Mouse (Mus musculus) adrenal gland, postnatal 25 days (tissue): ENCODE measurements around the gene Gys1. TPM values are rescaled to one million over a fixed set of nuclear protein-coding genes. Genes with fewer than 3 reads are reported as not detected.
A peak's percentile ranks its signal among the peaks of the same experiment; 100 is the strongest.
"Not testable (repeated sequence)": the region's sequence is repeated elsewhere in the genome, so short reads cannot be mapped to it uniquely, and the experiment has no call there.

Experiments
- DNase-seq: peaks from one replicate; pipeline ENCODE4 v3.0.0; 2021; ENCODE audit warnings: mixed read lengths
- microRNA-seq, 2 experiments: library from miRNA; unstranded; fragments of <30 nt; microRNA quantifications; one replicate each; pipeline ENCODE4 v1.2.0; 2021
- total RNA-seq: library from RNA; stranded (reverse); gene quantifications from 2 replicates; pipeline ENCODE4 v1.2.3, GENCODE M21; 2021

Gene Gys1
- total RNA-seq, 1 experiment from 2014 or later = 39.4 TPM

GRCm38 (mm10) chr7:45481374-45481927 is 46.8 kb downstream of the Gys1 start, which contains the start of gene Tulp2:
Gene Tulp2 (plus strand): TSS chr7:45481877.
- no peak for DNase-seq

- DNase-seq = no peak
Observed at GRCm38 (mm10) chr7:45482166-45482565, 47.5 kb downstream of the Gys1 start.

- DNase-seq = not testable (repeated sequence)
Observed at GRCm38 (mm10) chr7:45484985-45485384, 50.3 kb downstream of the Gys1 start.

GRCm38 (mm10) chr7:45486158-45486557 is 51.5 kb downstream of the Gys1 start:
- no peak for DNase-seq

GRCm38 (mm10) chr7:45486761-45487415 is 52.2 kb downstream of the Gys1 start, which contains the start of gene Gm45808:
Gene Gm45808 (minus strand): TSS chr7:45486811.
- DNase-seq = no peak

GRCm38 (mm10) chr7:45487861-45488292 is 53.2 kb downstream of the Gys1 start:
- no peak for DNase-seq

GRCm38 (mm10) chr7:45488293-45489204 is 53.9 kb downstream of the Gys1 start, which contains the start of gene Dhdh:
Gene Dhdh (minus strand): TSS chr7:45488805.
- DNase-seq = peak; percentile 82

GRCm38 (mm10) chr7:45489578-45489977 is 54.9 kb downstream of the Gys1 start:
- no peak for DNase-seq

- no peak for DNase-seq
Observed at GRCm38 (mm10) chr7:45490822-45491221, 56.2 kb downstream of the Gys1 start.

GRCm38 (mm10) chr7:45491264-45491663 is 56.6 kb downstream of the Gys1 start:
- peak; percentile 51 for DNase-seq

- no peak for DNase-seq
Observed at GRCm38 (mm10) chr7:45492225-45492844, 57.7 kb downstream of the Gys1 start.

- DNase-seq = no peak
Observed at GRCm38 (mm10) chr7:45492951-45493350, 58.3 kb downstream of the Gys1 start.

- DNase-seq = no peak
Observed at GRCm38 (mm10) chr7:45494548-45494947, 59.9 kb downstream of the Gys1 start.

GRCm38 (mm10) chr7:45498427-45498826 is 63.8 kb downstream of the Gys1 start:
- DNase-seq = no peak

Small RNA genes within 50 kb of the gene (microRNA-seq; reads per million reads assigned to microRNA genes)
- 2.1 to 6.2 reads per million in 2 experiments for gene Gm22133

Other genes with a start within 250 kb of the Gys1 start
- 0.12 TPM in 1 of 2 replicates, not detected in the other for gene Ccdc155, start 230.0 kb upstream of the Gys1 start, total RNA-seq
- gene Dkkl1, start 222.7 kb upstream of the Gys1 start, total RNA-seq = not detected in 2 replicates
- gene Tead2, start 219.1 kb upstream of the Gys1 start, total RNA-seq = 15.0 and 15.3 TPM in 2 replicates
- gene Cd37, start 195.7 kb upstream of the Gys1 start, total RNA-seq = 2.7 TPM in 2 replicates
- gene Slc6a16, start 193.8 kb upstream of the Gys1 start, total RNA-seq = not detected in 2 replicates
- gene Slc6a21, start 157.3 kb upstream of the Gys1 start, total RNA-seq = not detected in 2 replicates
- 9.3 and 14.2 TPM in 2 replicates for gene Trpm4, start 101.1 kb upstream of the Gys1 start, total RNA-seq
- 0.18 TPM in 1 of 2 replicates, not detected in the other for gene Hrc, start 99.6 kb upstream of the Gys1 start, total RNA-seq
- gene Ppfia3, start 67.8 kb upstream of the Gys1 start, total RNA-seq = 1.9 and 2.9 TPM in 2 replicates
- 8.7 TPM in 1 of 2 replicates, not detected in the other for gene Lin7b, start 64.3 kb upstream of the Gys1 start, total RNA-seq
- gene Snrnp70, start 39.1 kb upstream of the Gys1 start, total RNA-seq = 361 and 425 TPM in 2 replicates
- not detected in 2 replicates for gene Kcna7, start 29.2 kb upstream of the Gys1 start, total RNA-seq
- gene Ntf5, start 21.1 kb upstream of the Gys1 start, total RNA-seq = not detected in 2 replicates
- gene Lhb, start 14.0 kb upstream of the Gys1 start, total RNA-seq = not detected in 2 replicates
- gene Ruvbl2, start 3.3 kb downstream of the Gys1 start, total RNA-seq = 50.7 and 51.6 TPM in 2 replicates
- 786 and 951 TPM in 2 replicates for gene Ftl1, start 25.0 kb downstream of the Gys1 start, total RNA-seq
- gene Bax, start 32.1 kb downstream of the Gys1 start, total RNA-seq = 61.4 and 68.8 TPM in 2 replicates
- 0.46 and 0.67 TPM in 2 replicates for gene Tulp2, start 47.0 kb downstream of the Gys1 start, total RNA-seq
- gene Gm45808, start 52.0 kb downstream of the Gys1 start, total RNA-seq = 21.0 and 40.1 TPM in 2 replicates
- gene Dhdh, start 54.0 kb downstream of the Gys1 start, total RNA-seq = 62.3 and 75.5 TPM in 2 replicates
- gene Nucb1, start 75.6 kb downstream of the Gys1 start, total RNA-seq = 220 and 264 TPM in 2 replicates
- gene Ppp1r15a, start 91.4 kb downstream of the Gys1 start, total RNA-seq = 28.0 and 29.6 TPM in 2 replicates
- 3.2 and 3.3 TPM in 2 replicates for gene Plekha4, start 91.5 kb downstream of the Gys1 start, total RNA-seq
- 0.95 and 1.0 TPM in 2 replicates for gene Hsd17b14, start 120.0 kb downstream of the Gys1 start, total RNA-seq
- gene Bcat2, start 135.3 kb downstream of the Gys1 start, total RNA-seq = 218 and 244 TPM in 2 replicates
- not detected in 2 replicates for gene Fgf21, start 180.6 kb downstream of the Gys1 start, total RNA-seq
- not detected in 2 replicates for gene Fut1, start 182.4 kb downstream of the Gys1 start, total RNA-seq
- gene Izumo1, start 187.0 kb downstream of the Gys1 start, total RNA-seq = 0.36 TPM in 1 of 2 replicates, not detected in the other
- gene Rasip1, start 192.6 kb downstream of the Gys1 start, total RNA-seq = 21.3 and 23.3 TPM in 2 replicates
- gene Mamstr, start 205.1 kb downstream of the Gys1 start, total RNA-seq = 3.5 and 4.3 TPM in 2 replicates
- not detected in 2 replicates for gene Fut2, start 231.6 kb downstream of the Gys1 start, total RNA-seq
- not detected in 2 replicates for gene Ntn5, start 249.2 kb downstream of the Gys1 start, total RNA-seq